Mouse (Mus musculus) layer of hippocampus, postnatal 36 days (tissue): ENCODE results near the gene Zwilch. TPM values are rescaled to one million over a fixed set of nuclear protein-coding genes. Genes with fewer than 3 reads are reported as not detected.
"Not testable (repeated sequence)": the region's sequence is repeated elsewhere in the genome, so short reads cannot be mapped to it uniquely, and the experiment has no call there.

ENCODE experiments used
- DNase-seq, 2 experiments: peaks; one replicate each; pipeline ENCODE4 v3.0.0; 2022
- total RNA-seq, 2 experiments: library from RNA; stranded (reverse); gene quantifications; 2 replicates each; pipeline ENCODE4 v1.2.3; 2021

Gene Zwilch
- total RNA-seq, 2 experiments from 2014 or later, result 2.4 to 2.5 TPM

- DNase-seq, result peak; percentile 88 to 89
Observed at GRCm38 (mm10) chr9:64178974-64179646, 6.2 kb upstream of the Zwilch start, which contains the start of gene Snapc5. Snapc5 (plus strand) TSS chr9:64179274.

GRCm38 (mm10) chr9:64178610-64178973, 5.7 kb upstream of the Zwilch start:
- DNase-seq, result no peak

GRCm38 (mm10) chr9:64175378-64175777, 2.5 kb upstream of the Zwilch start:
- DNase-seq, result peak; percentile 29 to 44

DNA sequence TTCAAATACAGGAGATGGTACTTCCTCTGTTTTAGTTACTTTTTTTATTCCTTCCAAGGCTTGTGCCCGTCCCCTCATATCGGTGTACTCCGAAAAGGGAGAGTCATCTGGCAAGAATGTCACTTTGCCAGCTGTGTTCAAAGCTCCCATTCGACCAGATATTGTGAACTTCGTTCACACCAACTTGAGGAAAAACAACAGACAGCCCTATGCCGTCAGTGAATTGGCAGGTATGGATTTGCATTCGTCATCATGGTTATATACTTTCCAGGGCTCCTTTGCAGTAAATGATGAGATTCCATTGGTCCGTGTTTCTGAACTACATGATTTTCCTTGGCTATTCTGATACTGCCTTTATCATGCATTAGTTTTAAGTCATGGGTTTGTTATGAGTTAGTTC, 1.9 kb upstream of the Zwilch start:
- DNase-seq, result no peak

DNA sequence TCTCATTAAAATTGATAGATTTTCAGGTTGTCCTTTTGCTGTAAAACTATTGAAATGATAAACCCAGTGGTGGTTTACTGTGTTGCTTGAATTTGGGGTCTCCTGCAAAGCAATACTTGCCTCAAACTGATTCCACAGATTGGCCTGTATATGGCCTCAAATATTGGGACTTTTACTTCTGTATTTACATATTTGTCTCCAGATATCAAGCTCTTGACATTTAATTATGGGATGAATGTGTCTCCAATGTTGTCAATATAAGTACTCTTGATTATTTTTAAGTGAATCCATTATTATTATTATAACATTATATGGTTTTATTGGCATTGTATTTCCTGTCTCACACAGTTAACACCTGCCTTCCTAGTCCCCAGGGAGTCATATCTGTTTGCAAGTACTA, 1.4 kb upstream of the Zwilch start:
- no peak for DNase-seq

- DNase-seq, result no peak
Observed at GRCm38 (mm10) chr9:64173666-64174220, 839 bp upstream of the Zwilch start.

- no peak for DNase-seq
Observed at GRCm38 (mm10) chr9:64172145-64172815, 624 bp downstream of the Zwilch start.

GRCm38 (mm10) chr9:64169967-64170366, 2.9 kb downstream of the Zwilch start:
- not testable (repeated sequence) for DNase-seq

GRCm38 (mm10) chr9:64160471-64160870, 12.4 kb downstream of the Zwilch start:
- no peak for DNase-seq

- no peak for DNase-seq
Observed at GRCm38 (mm10) chr9:64156641-64157040, 16.3 kb downstream of the Zwilch start.

- DNase-seq, result no peak
Observed at GRCm38 (mm10) chr9:64139879-64140278, 33.0 kb downstream of the Zwilch start.

- peak; percentile 25 to 35 for DNase-seq
Observed at GRCm38 (mm10) chr9:64138896-64139295, 34.0 kb downstream of the Zwilch start.

DNA sequence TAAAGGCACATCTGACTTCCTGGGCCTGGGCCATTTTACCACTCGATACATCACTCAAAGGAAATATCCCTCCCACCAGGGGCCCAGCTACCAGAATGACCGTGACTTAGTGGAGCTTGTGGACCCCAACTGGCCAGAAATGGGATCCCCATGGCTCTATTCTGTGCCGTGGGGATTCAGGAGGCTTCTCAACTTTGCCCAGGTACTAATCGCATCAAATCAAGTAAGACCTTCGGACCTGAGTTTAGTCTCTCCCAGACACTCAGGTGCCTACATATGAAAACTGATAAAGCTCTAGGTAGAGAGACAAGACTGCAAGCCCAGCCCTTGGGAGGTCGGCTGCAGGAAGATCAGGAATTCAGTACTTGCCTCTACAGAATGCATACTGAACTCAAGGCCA, 41.3 kb downstream of the Zwilch start:
- DNase-seq, result no peak

DNA sequence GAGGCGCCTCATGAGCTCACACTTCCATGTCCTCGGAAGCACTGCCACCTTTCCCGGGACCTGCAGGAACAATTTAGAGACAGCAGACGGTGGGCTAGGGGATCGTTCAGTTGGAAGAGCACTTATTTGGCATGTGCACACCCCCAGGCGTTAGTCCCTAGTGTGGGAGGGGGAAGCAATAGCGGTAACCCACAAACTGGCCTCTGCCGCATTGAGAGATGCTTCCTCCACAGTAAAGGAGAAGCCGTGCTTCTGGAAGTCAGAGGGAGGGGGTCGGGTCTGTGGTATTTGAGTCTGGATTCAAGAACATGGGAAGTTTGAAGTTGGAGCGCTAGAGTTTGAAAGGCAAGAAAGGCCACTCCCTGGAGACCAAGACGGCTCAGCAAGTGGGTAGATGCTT, 46.8 kb downstream of the Zwilch start:
- DNase-seq, result no peak

DNA sequence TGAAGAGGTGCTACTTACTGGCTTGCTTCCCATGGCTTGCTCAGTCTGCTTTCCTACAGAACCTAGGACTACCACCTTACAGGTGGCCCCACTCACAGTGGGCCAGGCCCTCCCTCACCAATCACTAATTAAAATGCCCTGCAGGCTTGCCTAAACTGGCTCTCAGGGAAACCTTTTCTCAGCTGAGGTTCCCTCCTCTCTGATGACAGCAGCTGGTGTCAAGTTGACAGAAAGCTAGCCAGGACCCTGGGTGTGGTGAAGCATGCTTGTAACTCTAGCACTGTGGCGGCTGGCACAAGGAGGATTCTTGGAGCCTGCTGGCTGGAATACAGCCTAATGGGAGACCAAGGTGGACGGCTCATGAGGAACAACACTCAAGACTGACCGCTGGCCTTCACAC, 47.6 kb downstream of the Zwilch start:
- no peak for DNase-seq

DNA sequence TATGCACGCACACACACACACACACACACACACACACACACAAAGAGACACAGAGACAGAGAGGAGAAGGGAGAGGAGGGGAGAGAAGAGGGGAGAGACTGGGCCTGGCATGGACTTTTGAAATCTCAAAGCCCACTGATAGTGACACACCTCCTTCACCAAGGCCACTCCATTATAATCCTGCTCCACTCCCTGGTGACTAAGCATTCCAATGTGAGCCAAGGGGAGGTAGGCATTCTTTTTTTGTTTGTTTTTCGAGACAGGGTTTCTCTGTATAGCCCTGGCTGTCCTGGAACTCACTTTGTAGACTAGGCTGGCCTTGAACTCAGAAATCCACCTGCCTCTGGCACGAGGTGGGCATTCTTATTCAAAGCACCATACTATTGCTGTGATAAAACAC, 48.1 kb downstream of the Zwilch start:
- not testable (repeated sequence) for DNase-seq

DNA sequence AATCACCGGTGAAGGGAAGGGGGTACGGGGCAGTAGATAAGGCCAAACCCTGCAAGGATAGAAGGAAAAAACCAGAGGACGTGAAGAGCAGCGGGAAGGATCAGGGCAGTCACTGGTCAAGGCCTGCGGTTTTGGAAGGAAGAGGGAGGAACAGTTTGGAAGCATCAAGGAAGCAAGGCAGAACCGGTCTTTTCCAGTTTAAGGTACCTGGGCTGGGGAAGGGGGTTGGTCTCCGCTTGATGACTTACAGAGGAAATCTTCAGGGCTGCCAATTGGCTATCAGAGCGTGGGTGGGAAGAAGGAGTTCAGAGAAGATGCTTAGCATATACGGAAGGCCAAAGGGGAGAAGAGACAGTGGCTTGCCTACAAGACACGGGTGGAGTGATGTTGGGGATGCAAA, 50.3 kb downstream of the Zwilch start:
- no peak for DNase-seq

- DNase-seq, result no peak
Observed at GRCm38 (mm10) chr9:64120584-64121277, 52.2 kb downstream of the Zwilch start.

GRCm38 (mm10) chr9:64119898-64120297, 53.0 kb downstream of the Zwilch start:
- peak; percentile 26 to 32 for DNase-seq

- DNase-seq, result no peak
Observed at GRCm38 (mm10) chr9:64116876-64117275, 56.0 kb downstream of the Zwilch start, which contains the start of gene Lctl. Lctl (plus strand) TSS chr9:64117147.

DNA sequence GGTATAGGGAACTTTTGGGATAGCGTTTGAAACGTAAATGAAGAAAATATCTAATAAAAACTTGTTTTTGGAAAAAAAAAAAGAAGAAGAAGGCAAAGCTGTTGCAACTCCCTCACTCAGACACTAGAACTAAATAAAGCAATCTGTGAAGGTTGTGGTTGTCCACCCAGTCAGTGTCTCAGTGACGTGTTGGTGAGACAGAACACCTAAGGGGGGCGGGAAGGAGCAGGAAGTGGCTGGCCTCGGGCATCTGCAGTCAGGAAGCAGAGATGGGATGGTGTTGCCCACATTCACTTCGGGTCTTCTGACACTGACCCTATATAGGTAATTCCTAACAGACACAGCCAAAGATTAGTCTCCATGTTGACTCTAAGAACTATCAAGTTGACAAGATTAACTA, 57.1 kb downstream of the Zwilch start:
- DNase-seq, result no peak

DNA sequence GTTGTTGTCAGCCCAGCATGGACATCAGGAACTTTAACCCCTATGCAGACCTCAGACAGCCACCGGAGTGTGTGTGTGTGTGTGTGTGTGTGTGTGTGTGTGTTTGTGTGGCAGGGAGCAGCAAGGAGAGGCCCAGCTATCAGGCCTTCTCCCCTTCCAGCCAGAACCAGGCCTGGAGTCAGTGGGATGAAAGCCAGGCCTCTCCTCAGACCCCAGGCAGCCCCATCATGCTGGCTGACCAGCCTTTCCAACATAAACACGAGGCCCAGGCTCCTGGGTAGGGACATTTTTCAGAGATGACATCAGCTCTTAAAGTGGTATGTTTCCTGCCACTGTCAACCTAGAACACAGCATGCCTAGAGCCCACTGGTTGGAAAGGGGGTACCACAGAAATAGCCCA, 58.3 kb downstream of the Zwilch start:
- no peak for DNase-seq

- DNase-seq, result no peak
Observed at GRCm38 (mm10) chr9:64110502-64110901, 62.4 kb downstream of the Zwilch start.
